Mouse (Mus musculus): Measurements from ENCODE around the gene Arhgap24.

Arhgap24 gene

GRCm38 (mm10) chr5:102481215-102482211 lies at the start of gene Arhgap24:
Gene Arhgap24, plus strand, starts transcription at chr5:102481391.
- DNase-seq: peak; percentile 78 to 86

GRCm38 (mm10) chr5:102434182-102434581 lies 47.0 kb upstream of the Arhgap24 start:
- no peak for DNase-seq

GRCm38 (mm10) chr5:102436581-102436980 lies 44.6 kb upstream of the Arhgap24 start:
- DNase-seq: no peak

GRCm38 (mm10) chr5:102439119-102439877 lies 41.9 kb upstream of the Arhgap24 start:
- no peak for DNase-seq

GRCm38 (mm10) chr5:102447436-102447835 lies 33.8 kb upstream of the Arhgap24 start:
- DNase-seq: no peak

GRCm38 (mm10) chr5:102450897-102451296 lies 30.3 kb upstream of the Arhgap24 start:
- no peak for DNase-seq

- DNase-seq: no peak
Observed at GRCm38 (mm10) chr5:102452079-102452797, 29.0 kb upstream of the Arhgap24 start.

- DNase-seq: no peak
Observed at GRCm38 (mm10) chr5:102453324-102453723, 27.9 kb upstream of the Arhgap24 start.

GRCm38 (mm10) chr5:102455247-102455646 lies 25.9 kb upstream of the Arhgap24 start:
- no peak for DNase-seq

- no peak for DNase-seq
Observed at GRCm38 (mm10) chr5:102460452-102461197, 20.6 kb upstream of the Arhgap24 start.

- DNase-seq: no peak
Observed at GRCm38 (mm10) chr5:102462948-102463347, 18.2 kb upstream of the Arhgap24 start.

- no peak for DNase-seq
Observed at GRCm38 (mm10) chr5:102465372-102465771, 15.8 kb upstream of the Arhgap24 start.

GRCm38 (mm10) chr5:102468292-102468691 lies 12.9 kb upstream of the Arhgap24 start:
- no peak for DNase-seq

- DNase-seq: no peak
Observed at GRCm38 (mm10) chr5:102470284-102470683, 10.9 kb upstream of the Arhgap24 start.

- DNase-seq: no peak
Observed at GRCm38 (mm10) chr5:102478076-102478475, 3.1 kb upstream of the Arhgap24 start.

GRCm38 (mm10) chr5:102483285-102483975 lies 2.2 kb downstream of the Arhgap24 start:
- DNase-seq: no peak

- no peak for DNase-seq
Observed at GRCm38 (mm10) chr5:102491554-102491953, 10.4 kb downstream of the Arhgap24 start.

GRCm38 (mm10) chr5:102492152-102492551 lies 11.0 kb downstream of the Arhgap24 start:
- no peak for DNase-seq

GRCm38 (mm10) chr5:102494827-102495226 lies 13.6 kb downstream of the Arhgap24 start:
- DNase-seq: no peak

GRCm38 (mm10) chr5:102497205-102497604 lies 16.0 kb downstream of the Arhgap24 start:
- no peak for DNase-seq

- DNase-seq: no peak
Observed at GRCm38 (mm10) chr5:102498747-102499146, 17.6 kb downstream of the Arhgap24 start.
